Mouse (Mus musculus) kidney, postnatal 10 days (tissue): Measurements from ENCODE around the gene Zbtb20.

Source experiments
- DNase-seq: peaks from one replicate; pipeline ENCODE4 v3.0.0; 2021; ENCODE audit warnings: mixed read lengths

Zbtb20 gene

GRCm38 (mm10) chr16:43671972-43672371 is 796.3 kb downstream of the Zbtb20 start:
- no peak for DNase-seq

GRCm38 (mm10) chr16:43672697-43673096 is 797.0 kb downstream of the Zbtb20 start:
- no peak for DNase-seq

- no peak for DNase-seq
Measured at GRCm38 (mm10) chr16:43674400-43674799, 798.7 kb downstream of the Zbtb20 start.

GRCm38 (mm10) chr16:43687968-43688367 is 812.3 kb downstream of the Zbtb20 start:
- no peak for DNase-seq

DNA sequence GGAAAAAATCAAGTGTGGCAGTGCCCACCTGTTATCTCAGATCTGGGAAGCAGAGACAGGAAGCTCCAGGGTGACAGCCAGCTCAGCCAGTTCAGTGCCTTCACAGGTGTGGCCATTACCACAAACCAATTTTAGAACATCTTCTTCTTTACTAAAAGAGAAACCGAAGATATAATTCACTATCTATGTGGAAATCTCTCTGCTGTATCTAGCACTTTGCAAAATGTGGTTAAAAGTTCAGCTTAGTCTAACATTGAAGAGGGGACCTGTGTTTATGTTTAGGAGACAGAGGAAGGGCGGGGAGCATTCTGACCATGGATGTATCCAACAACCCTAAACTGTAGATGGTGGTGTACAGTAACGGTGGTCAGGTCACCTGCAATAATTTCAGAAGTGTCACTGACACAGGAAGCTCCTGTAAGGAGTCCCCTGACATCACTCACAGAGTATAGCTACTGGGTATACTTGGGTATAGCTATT is 814.6 kb downstream of the Zbtb20 start:
- no peak for DNase-seq

DNA sequence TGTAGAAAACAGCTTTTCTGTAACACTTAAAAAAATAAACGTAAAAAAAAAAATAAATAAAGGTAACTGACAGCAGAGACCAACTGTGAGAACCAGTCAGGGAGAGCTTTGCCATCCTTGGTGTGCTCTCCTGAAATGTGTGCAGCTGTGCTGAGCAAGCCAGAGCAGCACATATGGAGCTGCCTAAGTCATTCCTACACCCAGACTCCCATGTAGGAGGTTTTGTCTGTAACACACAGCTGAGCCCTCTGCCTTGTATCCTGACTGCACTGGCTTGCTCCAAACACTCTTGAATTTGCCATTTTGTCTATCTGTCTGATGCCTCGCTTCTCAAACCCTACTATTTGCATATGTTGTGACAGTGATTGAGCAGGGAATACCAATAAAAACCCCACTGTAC is 815.2 kb downstream of the Zbtb20 start:
- no peak for DNase-seq

DNA sequence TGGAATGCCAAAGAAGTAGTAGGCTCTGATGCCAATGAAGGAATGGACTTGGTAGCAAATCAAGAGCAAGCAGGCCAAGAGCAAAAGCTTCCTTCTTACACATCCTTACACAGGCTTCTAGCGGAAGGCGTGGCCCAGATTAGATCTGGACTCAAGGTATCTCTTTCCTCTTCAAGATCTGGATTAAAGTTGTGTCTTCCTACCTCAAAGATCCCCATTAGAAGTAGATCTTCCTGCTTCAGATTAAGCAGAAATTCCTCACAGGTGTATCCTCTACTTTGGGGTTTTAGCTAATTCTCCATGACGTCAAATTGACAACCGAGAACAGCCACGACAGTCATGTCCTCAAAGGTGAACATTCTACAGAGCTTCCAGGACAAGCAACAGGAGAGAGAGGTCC is 816.1 kb downstream of the Zbtb20 start:
- DNase-seq, result no peak
